ENCODE assay signal across 15 mouse cellular contexts in genomic region chrX:94049048-94049447, GRCm38 (mm10).
"Had no signal": no experiment of that assay in that cellular context is flagged by ENCODE, and none has a peak within 500 bp of the region (broad histone marks: within the 10 kb centered on the region; RNA-seq: fewer than 3 reads in every experiment).

No protein-coding gene starts in this region.

- ATAC-seq: lung, postnatal 0 days had no signal

- H3K27me3 ChIP-seq: stomach, embryonic 15.5 days had no signal

- H3K36me3 ChIP-seq: limb, embryonic 12.5 days; liver, embryonic 15.5 days; midbrain, embryonic 10.5 days; neural tube, embryonic 12.5 days; stomach, embryonic 15.5 days had no signal

- H3K4me3 ChIP-seq: left cerebral cortex, adult 2 months; limb, embryonic 12.5 days; liver, embryonic 15.5 days; midbrain, embryonic 10.5 days; neural tube, embryonic 12.5 days; stomach, embryonic 15.5 days had no signal

- H3K27ac ChIP-seq: left cerebral cortex, adult 2 months; limb, embryonic 12.5 days; liver, embryonic 15.5 days; midbrain, embryonic 10.5 days; neural tube, embryonic 12.5 days; stomach, embryonic 15.5 days had no signal

- H3K9ac ChIP-seq: limb, embryonic 12.5 days; liver, embryonic 15.5 days; neural tube, embryonic 12.5 days; stomach, embryonic 15.5 days had no signal

- H3K4me1 ChIP-seq: limb, embryonic 12.5 days; liver, embryonic 15.5 days; neural tube, embryonic 12.5 days; stomach, embryonic 15.5 days had no signal

- H3K9me3 ChIP-seq: limb, embryonic 12.5 days; liver, embryonic 15.5 days; midbrain, embryonic 10.5 days; neural tube, embryonic 12.5 days; stomach, embryonic 15.5 days had no signal

- DNase-seq: kidney, adult 8-10 months; kidney, postnatal 25 days; lung, adult 2 months; lung, postnatal 36 days; midbrain, embryonic 14.5 days; right cerebral cortex, postnatal 4 days; thymus, postnatal 4 days had no signal

- H3K4me2 ChIP-seq: limb, embryonic 12.5 days; liver, embryonic 11.5 days; liver, embryonic 15.5 days; neural tube, embryonic 12.5 days; stomach, embryonic 15.5 days had no signal
